Mouse (Mus musculus): ENCODE results near the gene Fkbp4.

The Fkbp4 gene

GRCm38 (mm10) chr6:128437288-128437687 is 1.2 kb downstream of the Fkbp4 start:
- no peak for DNase-seq (ENCODE audit: low spot score)

- DNase-seq (ENCODE audit: low spot score): no peak
These were observed 2.0 kb downstream of the Fkbp4 start for GRCm38 (mm10) chr6:128436356-128437005.

GRCm38 (mm10) chr6:128435474-128435873 is 3.0 kb downstream of the Fkbp4 start:
- no peak for DNase-seq (ENCODE audit: low spot score)

- no peak for DNase-seq (ENCODE audit: low spot score)
These were observed 4.9 kb downstream of the Fkbp4 start for GRCm38 (mm10) chr6:128433566-128433965.

GRCm38 (mm10) chr6:128432356-128432915 is 6.0 kb downstream of the Fkbp4 start:
- no peak for DNase-seq (ENCODE audit: low spot score)

GRCm38 (mm10) chr6:128429826-128430225 is 8.7 kb downstream of the Fkbp4 start:
- no peak for DNase-seq (ENCODE audit: low spot score)

- no peak for DNase-seq (ENCODE audit: low spot score)
These were observed 9.2 kb downstream of the Fkbp4 start for GRCm38 (mm10) chr6:128429300-128429699.

- no peak for DNase-seq (ENCODE audit: low spot score)
These were observed 10.9 kb downstream of the Fkbp4 start for GRCm38 (mm10) chr6:128427571-128427970.

- DNase-seq (ENCODE audit: low spot score): no peak
These were observed 13.4 kb downstream of the Fkbp4 start for GRCm38 (mm10) chr6:128425046-128425445.

GRCm38 (mm10) chr6:128424269-128425019 is 14.0 kb downstream of the Fkbp4 start, which contains the start of gene Itfg2:
Gene Itfg2 (minus strand): TSS chr6:128424931.
- DNase-seq (ENCODE audit: low spot score): peak; percentile 96

- DNase-seq (ENCODE audit: low spot score): no peak
These were observed 14.8 kb downstream of the Fkbp4 start for GRCm38 (mm10) chr6:128423496-128424268.

- no peak for DNase-seq (ENCODE audit: low spot score)
These were observed 17.0 kb downstream of the Fkbp4 start for GRCm38 (mm10) chr6:128421480-128421879.

- DNase-seq (ENCODE audit: low spot score): no peak
These were observed 17.4 kb downstream of the Fkbp4 start for GRCm38 (mm10) chr6:128421036-128421435.

GRCm38 (mm10) chr6:128418076-128418475 is 20.4 kb downstream of the Fkbp4 start:
- DNase-seq (ENCODE audit: low spot score): no peak

GRCm38 (mm10) chr6:128416169-128416568 is 22.3 kb downstream of the Fkbp4 start:
- DNase-seq (ENCODE audit: low spot score): no peak

- peak; percentile 53 for DNase-seq (ENCODE audit: low spot score)
These were observed 27.4 kb downstream of the Fkbp4 start for GRCm38 (mm10) chr6:128411115-128411514.

- DNase-seq (ENCODE audit: low spot score): no peak
These were observed 28.2 kb downstream of the Fkbp4 start for GRCm38 (mm10) chr6:128410305-128410704.

GRCm38 (mm10) chr6:128408544-128409125 is 29.8 kb downstream of the Fkbp4 start:
- no peak for DNase-seq (ENCODE audit: low spot score)

GRCm38 (mm10) chr6:128404708-128405107 is 33.8 kb downstream of the Fkbp4 start:
- no peak for DNase-seq (ENCODE audit: low spot score)

- DNase-seq (ENCODE audit: low spot score): no peak
These were observed 38.9 kb downstream of the Fkbp4 start for GRCm38 (mm10) chr6:128399421-128400185.

GRCm38 (mm10) chr6:128398996-128399395 is 39.5 kb downstream of the Fkbp4 start, which contains the start of gene Nrip2:
Gene Nrip2 (plus strand): TSS chr6:128399296.
- DNase-seq (ENCODE audit: low spot score): no peak

Data from T-cell, adult 2 months (primary cell).